Mouse (Mus musculus): Measurements from ENCODE around the gene Ap5m1. TPM values are rescaled to one million over a fixed set of nuclear protein-coding genes. Genes with fewer than 3 reads are reported as not detected.

The Ap5m1 gene
- 26.2 and 26.6 TPM in 2 replicates for polyA plus RNA-seq (2016; fragmentation: Nextera tagmentation; extraction: Ambion mirVana)

- peak within 1 kb of the TSS; percentile 94 for H3K4me3 ChIP-seq
- H3K4me1 ChIP-seq, result peaks cover 26% of the 10 kb centered on the region
- no peaks in the 10 kb centered on the region for H3K9me3 ChIP-seq
- WGBS, result under 1% methylated on average over 59 of the region's 62 CpGs
- 0 out of 2 replicates have a peak, but pooled peaks cover 7% of the 10 kb centered on the region for H3K36me3 ChIP-seq (replicated peaks)
- DNase-seq (ENCODE audit: low spot score), result no peak
- no peaks in the 10 kb centered on the region for H3K27me3 ChIP-seq (replicated peaks; ENCODE audit: low read depth, poor library complexity, severe bottlenecking)
- peak within 1 kb of the TSS; percentile 98 for H3K27ac ChIP-seq (replicated peaks)
Measured at GRCm38 (mm10) chr14:49065529-49066273, at the start of gene Ap5m1. Gene Ap5m1, plus strand, starts transcription at chr14:49066097.

DNA sequence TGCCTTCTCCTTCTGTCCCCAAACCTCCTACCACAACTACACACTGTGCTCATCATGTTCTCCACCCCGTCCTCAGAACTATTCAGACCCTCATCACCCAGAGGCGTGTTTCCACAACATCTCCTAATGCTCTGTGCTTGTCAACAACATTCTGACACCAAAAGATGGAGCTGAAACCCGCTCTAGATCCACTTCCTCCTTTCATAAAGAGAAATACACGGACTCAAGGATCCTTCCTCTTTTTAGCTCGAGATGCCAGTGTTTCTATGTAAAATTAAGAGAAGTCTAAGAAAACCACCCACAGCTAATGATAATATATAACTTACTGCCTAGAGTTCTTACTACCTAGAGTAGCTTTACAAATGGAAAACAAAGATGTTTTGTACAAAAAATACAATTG is 46.1 kb upstream of the Ap5m1 start:
- H3K36me3 ChIP-seq (replicated peaks), result peaks cover 73% of the 10 kb centered on the region
- WGBS, result 91% methylated on average over 5 of the region's 5 CpGs
- DNase-seq (ENCODE audit: low spot score), result no peak

GRCm38 (mm10) chr14:49027040-49027778 is 38.7 kb upstream of the Ap5m1 start:
- WGBS, result 93% methylated on average over 6 of the region's 6 CpGs
- no peaks in the 10 kb centered on the region for H3K27me3 ChIP-seq (replicated peaks; ENCODE audit: low read depth, poor library complexity, severe bottlenecking)
- H3K36me3 ChIP-seq (replicated peaks), result peaks cover 62% of the 10 kb centered on the region
- H3K27ac ChIP-seq (replicated peaks), result no peak overlapping the region
- DNase-seq (ENCODE audit: low spot score), result no peak
- no peaks in the 10 kb centered on the region for H3K9me3 ChIP-seq
- H3K4me3 ChIP-seq, result no peak overlapping the region
- no peaks in the 10 kb centered on the region for H3K4me1 ChIP-seq

More for the DNA sequence above, 46.1 kb upstream of the Ap5m1 start:
- Histone ChIP-seq H3K4me1 (no peaks in the 10 kb centered on the region), H3K27ac (replicated peaks) (no peak overlapping the region), H3K4me3 (no peak overlapping the region), H3K27me3 (replicated peaks; ENCODE audit: low read depth, poor library complexity, severe bottlenecking) (no peaks in the 10 kb centered on the region), H3K9me3 (no peaks in the 10 kb centered on the region)

DNA sequence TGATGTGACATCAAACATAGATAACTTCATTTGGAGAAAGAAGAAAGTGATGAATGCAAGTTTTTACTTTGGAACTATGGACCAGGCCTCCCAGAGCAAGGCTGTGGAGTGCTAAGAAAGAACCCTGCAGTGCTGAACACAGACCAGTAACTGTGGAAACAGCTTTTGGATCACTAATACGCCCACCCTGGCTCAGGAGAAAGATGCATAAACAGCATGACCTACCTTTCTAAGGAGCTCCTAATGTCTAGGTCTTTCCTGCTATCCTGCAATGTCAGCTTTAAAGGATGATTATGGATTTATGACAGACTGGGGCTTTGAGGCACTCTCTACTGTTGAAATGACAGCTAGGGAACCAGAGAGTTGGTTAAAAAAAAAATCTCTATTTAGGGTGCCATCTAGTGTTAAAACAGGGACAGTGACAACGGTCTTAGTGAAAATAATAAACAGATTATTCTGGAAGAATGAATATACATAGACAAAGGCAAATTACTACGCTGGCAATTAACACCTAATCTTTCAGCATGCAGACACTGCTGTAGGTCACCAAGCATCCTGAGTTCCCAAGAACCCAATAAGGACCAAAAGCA is 38.0 kb upstream of the Ap5m1 start:
- no peaks in the 10 kb centered on the region for H3K27me3 ChIP-seq (replicated peaks; ENCODE audit: low read depth, poor library complexity, severe bottlenecking)
- no peak for DNase-seq (ENCODE audit: low spot score)
- no peaks in the 10 kb centered on the region for H3K4me1 ChIP-seq
- no peaks in the 10 kb centered on the region for H3K9me3 ChIP-seq
- peaks cover 62% of the 10 kb centered on the region for H3K36me3 ChIP-seq (replicated peaks)
- no peak overlapping the region for H3K4me3 ChIP-seq
- 87% methylated on average over 3 of the region's 3 CpGs for WGBS
- H3K27ac ChIP-seq (replicated peaks), result no peak overlapping the region

GRCm38 (mm10) chr14:49028991-49029390 is 36.9 kb upstream of the Ap5m1 start:
- 85% methylated on average over 5 of the region's 5 CpGs for WGBS
- H3K4me3 ChIP-seq, result no peak overlapping the region
- H3K36me3 ChIP-seq (replicated peaks), result peaks cover 69% of the 10 kb centered on the region
- H3K27ac ChIP-seq (replicated peaks), result no peak overlapping the region
- no peaks in the 10 kb centered on the region for H3K4me1 ChIP-seq
- H3K27me3 ChIP-seq (replicated peaks; ENCODE audit: low read depth, poor library complexity, severe bottlenecking), result no peaks in the 10 kb centered on the region
- no peaks in the 10 kb centered on the region for H3K9me3 ChIP-seq
- no peak for DNase-seq (ENCODE audit: low spot score)

DNA sequence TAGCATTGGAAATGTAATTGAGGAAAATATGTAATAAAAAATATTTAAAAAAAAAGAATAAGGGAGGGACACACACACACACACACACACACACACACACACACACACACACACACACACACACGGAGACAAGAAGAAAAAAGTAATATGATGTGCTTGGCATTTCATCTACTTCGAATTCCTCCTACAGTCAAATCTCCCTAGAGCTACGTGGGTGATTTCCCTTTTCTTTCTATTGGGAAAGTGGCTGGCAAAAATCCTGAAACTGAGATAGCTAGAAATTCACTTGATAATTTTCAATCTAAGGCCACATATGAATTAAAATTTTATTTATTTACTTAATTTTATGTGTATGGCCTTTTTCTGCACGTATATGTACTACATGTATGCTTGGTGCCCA is 20.3 kb upstream of the Ap5m1 start:
- Histone ChIP-seq H3K27me3 (replicated peaks; ENCODE audit: low read depth, poor library complexity, severe bottlenecking) (no peaks in the 10 kb centered on the region), H3K9me3 (no peaks in the 10 kb centered on the region), H3K36me3 (replicated peaks) (peaks cover 39% of the 10 kb centered on the region), H3K4me1 (no peaks in the 10 kb centered on the region), H3K4me3 (no peak overlapping the region), H3K27ac (replicated peaks) (no peak overlapping the region)
- WGBS, result 98% methylated on average over 4 of the region's 4 CpGs
- no peak for DNase-seq (ENCODE audit: low spot score)

GRCm38 (mm10) chr14:49049492-49049891 is 16.4 kb upstream of the Ap5m1 start:
- no peaks in the 10 kb centered on the region for H3K27me3 ChIP-seq (replicated peaks; ENCODE audit: low read depth, poor library complexity, severe bottlenecking)
- H3K27ac ChIP-seq (replicated peaks), result no peak overlapping the region
- H3K9me3 ChIP-seq, result no peaks in the 10 kb centered on the region
- no peaks in the 10 kb centered on the region for H3K4me1 ChIP-seq
- DNase-seq (ENCODE audit: low spot score), result no peak
- H3K4me3 ChIP-seq, result no peak overlapping the region
- peaks cover 36% of the 10 kb centered on the region for H3K36me3 ChIP-seq (replicated peaks)

DNA sequence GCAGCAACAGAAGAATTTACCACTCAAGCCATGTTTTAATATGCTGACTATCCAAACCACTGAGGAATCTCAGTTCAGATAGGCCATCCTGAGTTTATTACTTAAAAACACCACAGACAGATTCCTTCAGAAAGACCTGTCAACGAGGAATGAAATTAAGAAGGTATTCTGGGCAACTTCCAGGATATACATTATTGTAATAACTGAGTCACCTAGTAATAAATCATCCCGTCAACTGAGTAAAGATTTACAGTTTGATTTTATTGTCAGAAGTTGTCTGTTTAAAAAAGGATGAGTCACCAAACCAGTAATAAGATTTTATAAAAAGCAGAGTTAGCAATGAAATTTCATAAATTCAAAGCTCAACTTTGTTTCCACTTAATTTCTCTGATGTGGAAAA is 2.1 kb upstream of the Ap5m1 start:
- no peaks in the 10 kb centered on the region for H3K27me3 ChIP-seq (replicated peaks; ENCODE audit: low read depth, poor library complexity, severe bottlenecking)
- no peak overlapping the region for H3K4me3 ChIP-seq
- H3K36me3 ChIP-seq (replicated peaks), result peaks cover 9% of the 10 kb centered on the region
- H3K4me1 ChIP-seq, result peaks cover 26% of the 10 kb centered on the region
- no peak overlapping the region for H3K27ac ChIP-seq (replicated peaks)
- H3K9me3 ChIP-seq, result no peaks in the 10 kb centered on the region
- no peak for DNase-seq (ENCODE audit: low spot score)
- 87% methylated on average over 2 of the region's 2 CpGs for WGBS

- no peaks in the 10 kb centered on the region for H3K27me3 ChIP-seq (replicated peaks; ENCODE audit: low read depth, poor library complexity, severe bottlenecking)
- peaks cover 26% of the 10 kb centered on the region for H3K4me1 ChIP-seq
- H3K27ac ChIP-seq (replicated peaks), result peak within 1 kb of the TSS; percentile 98
- H3K36me3 ChIP-seq (replicated peaks), result 0 out of 2 replicates have a peak, but pooled peaks cover 6% of the 10 kb centered on the region
- H3K4me3 ChIP-seq, result peak within 1 kb of the TSS; percentile 94
- peak; percentile 95 for DNase-seq (ENCODE audit: low spot score)
- WGBS, result under 1% methylated on average over 53 of the region's 53 CpGs
- no peaks in the 10 kb centered on the region for H3K9me3 ChIP-seq
Measured at GRCm38 (mm10) chr14:49066274-49066823, 452 bp downstream of the Ap5m1 start, which contains the start of gene Exoc5. Gene Exoc5, minus strand, starts transcription at chr14:49066653.

DNA sequence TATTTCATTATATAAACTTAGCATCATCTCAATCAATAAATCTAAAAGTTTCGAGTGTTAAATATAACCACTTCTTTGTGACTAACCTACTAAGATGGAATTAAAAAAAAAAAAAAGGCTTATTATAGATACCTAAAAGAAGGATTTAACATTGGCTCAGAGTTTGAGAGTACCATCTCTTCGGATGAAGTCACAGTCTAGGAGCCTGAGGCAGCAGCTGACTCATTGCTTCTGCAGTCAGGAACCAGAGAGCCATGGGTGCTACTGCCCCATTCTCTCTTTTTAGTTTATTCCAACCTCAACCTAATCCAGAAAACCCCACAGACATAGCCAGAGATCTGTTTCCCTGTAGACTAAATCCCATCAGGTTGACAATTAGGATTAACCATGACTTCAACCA is 6.9 kb downstream of the Ap5m1 start:
- Histone ChIP-seq H3K36me3 (replicated peaks) (peaks cover 27% of the 10 kb centered on the region), H3K27ac (replicated peaks) (no peak overlapping the region), H3K27me3 (replicated peaks; ENCODE audit: low read depth, poor library complexity, severe bottlenecking) (no peaks in the 10 kb centered on the region), H3K4me3 (no peak overlapping the region), H3K4me1 (peaks cover 3% of the 10 kb centered on the region), H3K9me3 (no peaks in the 10 kb centered on the region)
- WGBS, result 90% methylated on average over 2 of the region's 2 CpGs
- no peak for DNase-seq (ENCODE audit: low spot score)

DNA sequence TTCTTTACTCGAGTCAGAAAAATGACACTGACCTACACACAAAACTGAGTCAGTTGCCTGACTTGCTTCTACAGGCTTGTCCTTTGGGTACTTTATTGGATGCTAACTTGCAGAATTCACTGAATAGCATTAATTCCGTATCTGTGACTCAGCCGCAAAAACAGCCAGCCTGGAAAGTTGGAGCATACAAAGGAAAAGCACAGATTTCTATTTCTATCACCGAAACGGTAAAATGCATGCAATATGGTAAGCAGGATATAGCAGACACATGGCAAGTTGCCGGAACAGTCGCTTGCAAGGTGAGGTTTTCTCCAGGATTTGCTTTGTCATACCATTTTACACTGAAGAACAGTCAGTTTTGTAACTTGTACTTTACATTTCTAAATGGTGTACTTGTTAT is 8.0 kb downstream of the Ap5m1 start:
- Histone ChIP-seq H3K36me3 (replicated peaks) (peaks cover 34% of the 10 kb centered on the region), H3K27ac (replicated peaks) (no peak overlapping the region), H3K4me1 (no peaks in the 10 kb centered on the region), H3K9me3 (no peaks in the 10 kb centered on the region), H3K4me3 (no peak overlapping the region), H3K27me3 (replicated peaks; ENCODE audit: low read depth, poor library complexity, severe bottlenecking) (no peaks in the 10 kb centered on the region)
- 92% methylated on average over 7 of the region's 7 CpGs for WGBS
- no peak for DNase-seq (ENCODE audit: low spot score)

DNA sequence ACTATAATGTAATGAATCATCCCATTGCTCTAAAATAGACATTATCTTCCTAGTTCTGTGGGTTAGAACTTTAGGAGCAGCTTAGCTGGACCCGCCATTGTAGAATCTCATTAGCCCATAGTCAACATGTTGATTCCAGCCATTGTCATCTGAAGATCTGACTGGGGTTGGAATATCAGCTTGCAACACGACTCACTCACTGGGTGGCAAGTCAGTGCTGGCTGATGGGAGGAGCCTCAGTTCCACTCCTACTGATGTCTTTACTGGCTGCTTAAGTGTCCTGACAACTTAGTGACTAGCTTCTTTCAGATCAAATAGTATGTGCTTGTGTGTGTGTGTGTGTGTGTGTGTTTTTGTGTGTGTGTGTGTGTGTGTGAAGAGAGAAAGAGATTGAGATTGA is 8.5 kb downstream of the Ap5m1 start:
- no peak overlapping the region for H3K27ac ChIP-seq (replicated peaks)
- DNase-seq (ENCODE audit: low spot score), result no peak
- no peaks in the 10 kb centered on the region for H3K27me3 ChIP-seq (replicated peaks; ENCODE audit: low read depth, poor library complexity, severe bottlenecking)
- no peak overlapping the region for H3K4me3 ChIP-seq
- H3K4me1 ChIP-seq, result no peaks in the 10 kb centered on the region
- H3K9me3 ChIP-seq, result no peaks in the 10 kb centered on the region
- WGBS, result 70% methylated on average over 2 of the region's 2 CpGs
- peaks cover 34% of the 10 kb centered on the region for H3K36me3 ChIP-seq (replicated peaks)
